Mouse (Mus musculus) frontal cortex, postnatal 36 days (tissue): ENCODE data around the gene Psmc3.

ENCODE experiments used
- DNase-seq, 2 experiments: peaks; one replicate each; pipeline ENCODE4 v3.0.0; 2022; ENCODE audit warnings: low spot score in 2 of 2

Psmc3 gene

DNA sequence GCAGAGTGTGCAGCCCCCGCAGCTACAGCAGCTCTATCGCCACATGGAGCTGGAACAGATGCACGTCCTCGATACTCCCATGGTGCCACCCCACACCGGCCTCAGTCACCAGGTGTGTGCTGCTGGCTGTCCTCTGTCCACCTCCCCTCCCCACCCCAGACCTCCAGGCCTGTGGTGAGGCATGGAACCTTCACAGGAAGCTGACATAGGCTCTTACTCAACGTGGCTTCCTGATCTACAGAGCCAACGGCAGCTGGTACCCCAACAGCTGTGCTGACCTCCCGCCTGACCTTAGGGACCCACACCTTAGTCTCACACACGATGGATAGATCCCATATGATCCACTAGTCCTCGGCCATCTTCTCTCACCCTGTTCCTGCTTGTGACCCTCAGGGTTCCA lies 59.5 kb downstream of the Psmc3 start:
- DNase-seq, result no peak

DNA sequence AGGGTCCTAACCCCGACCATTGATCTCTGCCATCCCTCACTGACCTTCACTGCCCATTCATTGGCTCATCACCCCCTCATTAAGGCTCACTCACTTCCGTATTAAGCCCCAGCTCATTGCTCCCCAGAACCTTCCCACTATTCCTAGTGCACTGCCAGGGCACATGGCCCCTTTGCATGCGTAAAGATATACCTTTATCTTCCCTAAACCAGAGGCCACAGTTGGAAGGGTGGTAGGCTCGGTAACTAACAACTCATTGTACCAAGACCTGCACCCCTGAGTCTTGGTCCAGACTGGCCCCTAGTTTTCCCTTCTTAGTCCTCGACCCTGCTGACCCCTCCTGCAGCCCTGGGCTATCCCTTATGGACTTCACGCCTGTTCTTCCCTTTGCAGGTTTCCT lies 60.0 kb downstream of the Psmc3 start:
- no peak for DNase-seq

DNA sequence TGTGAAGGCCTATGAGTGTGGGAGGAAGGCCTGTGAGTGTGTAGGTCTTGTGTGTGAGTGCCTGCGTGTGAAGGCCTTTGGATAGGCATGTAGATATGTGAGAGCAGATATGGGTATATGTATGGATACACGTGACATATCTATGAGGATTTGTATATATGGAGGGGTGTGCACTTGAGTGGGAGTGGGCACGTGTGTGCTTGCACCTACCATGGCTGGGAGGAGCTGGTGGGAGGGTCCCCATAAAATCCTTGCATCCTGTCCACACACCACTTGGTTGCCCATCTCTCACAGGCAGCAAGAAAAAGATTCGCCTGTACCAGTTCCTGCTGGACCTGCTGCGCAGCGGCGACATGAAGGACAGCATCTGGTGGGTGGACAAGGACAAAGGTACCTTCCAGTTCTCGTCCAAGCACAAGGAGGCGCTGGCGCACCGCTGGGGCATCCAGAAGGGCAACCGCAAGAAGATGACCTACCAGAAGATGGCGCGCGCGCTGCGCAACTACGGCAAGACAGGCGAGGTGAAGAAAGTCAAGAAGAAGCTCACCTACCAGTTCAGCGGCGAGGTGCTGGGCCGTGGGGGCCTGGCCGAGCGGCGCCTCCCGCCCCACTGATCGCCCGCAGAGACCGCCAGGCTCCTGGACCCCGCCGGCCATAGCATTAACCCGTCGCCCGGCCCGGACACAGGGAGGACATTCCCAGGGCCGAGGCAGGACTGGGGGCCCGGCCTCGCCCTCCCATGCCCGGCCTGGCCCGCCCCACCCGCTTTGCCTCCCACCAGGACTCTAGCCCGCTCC lies 61.2 kb downstream of the Psmc3 start:
- DNase-seq, result peak; percentile 95 to 96

DNA sequence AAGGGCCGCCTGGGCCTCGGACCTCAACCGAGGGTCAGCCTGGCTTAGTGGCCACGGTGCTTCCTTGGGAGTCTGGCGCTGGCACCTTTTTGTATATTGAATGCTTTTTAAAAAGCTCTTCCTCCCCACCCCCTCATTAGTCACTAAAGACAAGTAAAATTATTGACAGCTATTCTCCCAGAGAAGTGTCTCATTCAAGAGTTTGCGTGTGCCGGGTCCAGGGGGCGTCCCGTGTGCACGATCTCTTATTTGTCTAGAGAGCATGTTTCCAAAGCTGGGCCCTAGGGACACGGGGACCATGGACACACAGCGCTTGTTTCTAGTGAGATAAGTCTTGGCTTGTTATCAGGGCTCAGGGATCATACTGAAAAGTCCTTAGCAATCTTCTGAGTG lies 61.8 kb downstream of the Psmc3 start:
- DNase-seq, result no peak
